Mouse (Mus musculus) monocyte, adult 5-6 weeks (primary cell): ENCODE results near the gene Arl6ip1. TPM values are rescaled to one million over a fixed set of nuclear protein-coding genes. Genes with fewer than 3 reads are reported as not detected.

Experiments
- ATAC-seq: fragments of 153-309, 156-312 bp; replicated peaks from 2 replicates; pipeline ENCODE4 v1.8.0; 2017; ENCODE audit warnings: mild to moderate bottlenecking; ENCODE audit not compliant: low TSS enrichment, insufficient number of reproducible peaks, severe bottlenecking, poor library complexity, low FRiP score
- total RNA-seq: library from RNA; stranded (forward); fragments of 200-1000, 200-491, 200-594 nt; gene quantifications from 3 replicates; pipeline ENCODE4 v1.2.3, GENCODE M21; 2017

Arl6ip1 gene
- total RNA-seq, 1 experiment from 2014 or later, result 208 TPM

- ATAC-seq, result no peak
These were observed 11.0 kb downstream of the Arl6ip1 start for GRCm38 (mm10) chr7:118118426-118118825.

- ATAC-seq, result no peak
These were observed 11.8 kb downstream of the Arl6ip1 start for GRCm38 (mm10) chr7:118117539-118118210.

GRCm38 (mm10) chr7:118116787-118117538, 12.5 kb downstream of the Arl6ip1 start:
- no peak for ATAC-seq

GRCm38 (mm10) chr7:118115877-118116568, 13.4 kb downstream of the Arl6ip1 start, which contains the start of gene Rps15a:
Gene Rps15a, minus strand, starts transcription at chr7:118116188.
- peak; percentile 78 for ATAC-seq

GRCm38 (mm10) chr7:118115533-118115876, 14.0 kb downstream of the Arl6ip1 start:
- ATAC-seq, result peak; percentile 25

DNA sequence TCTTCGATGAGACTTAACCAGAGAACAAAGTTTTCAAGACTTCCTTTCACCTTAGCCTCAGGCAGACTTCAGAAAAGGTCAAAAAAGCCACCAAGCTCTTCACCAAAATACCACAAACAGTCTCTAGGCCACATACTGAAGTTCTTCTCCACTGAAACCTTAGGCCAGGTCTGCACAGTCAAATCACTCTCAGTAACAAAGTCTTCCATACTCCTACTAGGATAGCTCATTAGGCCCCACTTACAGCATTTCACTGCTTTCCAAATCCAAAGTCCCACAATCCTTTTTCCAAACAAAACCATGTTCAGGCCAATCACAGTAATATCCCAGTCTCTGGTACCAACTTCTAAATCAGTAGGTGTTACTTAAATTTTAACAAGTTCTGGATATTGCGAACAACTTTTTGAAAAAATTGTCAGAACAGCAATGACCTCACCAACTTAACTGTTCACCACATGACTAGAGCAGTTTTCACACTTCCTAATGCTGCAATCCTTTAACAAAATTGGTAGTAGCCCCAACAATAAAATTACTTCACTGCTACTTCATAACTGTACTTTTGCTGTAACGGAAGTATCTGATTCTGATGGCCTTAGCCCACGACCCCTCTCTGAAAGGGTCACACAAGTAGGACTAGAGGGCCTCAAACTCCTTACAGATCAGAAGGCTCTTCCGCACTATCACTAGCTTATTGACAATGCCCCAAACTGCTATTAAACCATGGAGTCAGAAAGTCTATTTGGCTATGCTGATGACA, 15.7 kb downstream of the Arl6ip1 start:
- ATAC-seq, result no peak

GRCm38 (mm10) chr7:118111128-118111527, 18.3 kb downstream of the Arl6ip1 start:
- no peak for ATAC-seq

GRCm38 (mm10) chr7:118107671-118108070, 21.8 kb downstream of the Arl6ip1 start:
- ATAC-seq, result no peak

DNA sequence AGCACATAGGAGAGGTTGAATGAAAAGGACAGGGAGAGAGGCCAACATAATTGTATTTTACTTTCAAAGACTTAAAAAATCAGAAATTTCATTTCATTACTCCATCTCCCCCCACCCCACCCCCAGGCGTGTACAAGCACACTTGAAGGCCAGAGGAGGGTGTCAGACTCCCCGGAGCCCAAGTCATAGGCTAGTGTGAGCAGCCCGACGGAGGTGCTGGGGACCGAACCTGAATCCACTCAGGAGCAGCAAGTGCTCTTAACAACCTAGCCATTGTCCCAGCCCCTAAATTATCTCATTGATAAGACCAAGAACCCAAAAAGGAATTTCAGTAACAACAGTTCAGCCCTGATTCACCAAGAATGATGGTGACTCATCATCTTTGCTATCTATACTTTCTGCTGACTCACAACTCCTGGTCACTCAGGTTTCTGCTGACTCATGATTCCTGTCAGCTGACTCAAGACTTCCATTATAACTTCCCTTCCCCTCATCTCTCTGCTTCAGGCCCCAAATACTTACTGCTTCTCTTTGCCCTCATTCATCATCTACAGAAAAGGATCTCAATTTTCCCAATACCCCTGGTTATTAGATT, 24.9 kb downstream of the Arl6ip1 start:
- no peak for ATAC-seq

GRCm38 (mm10) chr7:118103462-118104379, 25.7 kb downstream of the Arl6ip1 start:
- ATAC-seq, result no peak

GRCm38 (mm10) chr7:118102678-118103461, 26.6 kb downstream of the Arl6ip1 start:
- ATAC-seq, result no peak

- no peak; the same call in 1 of the 2 replicates for ATAC-seq
These were observed 27.2 kb downstream of the Arl6ip1 start for GRCm38 (mm10) chr7:118102231-118102630.

- no peak for ATAC-seq
These were observed 31.8 kb downstream of the Arl6ip1 start for GRCm38 (mm10) chr7:118097615-118098014.

DNA sequence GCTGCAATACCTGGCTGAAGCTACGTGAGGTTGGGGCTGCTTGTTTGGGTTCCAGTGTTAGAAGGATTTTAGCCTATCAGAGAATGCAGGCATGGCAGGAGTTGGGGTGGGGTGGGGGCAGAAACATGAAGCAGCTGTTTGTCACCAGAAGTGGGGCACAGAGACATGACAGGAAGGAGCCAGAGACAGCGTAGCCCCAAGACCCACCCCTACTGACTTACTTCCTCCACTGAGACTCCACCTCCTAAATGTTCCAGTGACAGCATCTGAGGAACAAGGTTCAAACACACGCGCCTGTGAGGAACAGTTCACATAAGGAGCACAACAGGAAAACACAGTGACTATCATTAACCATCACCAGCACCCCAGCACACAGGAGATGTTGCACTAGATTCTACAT, 49.5 kb downstream of the Arl6ip1 start:
- no peak for ATAC-seq

DNA sequence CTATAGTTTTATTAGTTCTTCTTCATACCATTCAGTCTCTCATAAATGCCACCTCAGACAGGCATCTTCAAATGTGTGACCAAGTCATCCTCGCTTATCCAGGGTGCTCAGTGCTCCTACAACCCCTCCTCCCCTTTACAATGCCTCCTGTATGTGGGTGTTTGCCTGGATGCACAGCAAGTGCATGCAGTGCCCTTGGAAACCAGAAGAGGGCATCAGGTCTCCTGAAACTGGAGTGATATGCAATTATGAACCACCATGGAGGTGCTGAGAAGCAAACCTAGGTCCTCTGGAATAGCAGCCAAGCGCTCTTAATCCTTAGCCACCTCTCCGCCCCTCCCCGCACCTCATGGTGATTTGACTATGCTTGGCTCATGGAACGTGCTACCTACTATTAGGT, 50.4 kb downstream of the Arl6ip1 start:
- ATAC-seq, result no peak
